Mouse (Mus musculus) kidney, embryonic 16.5 days (tissue): ENCODE data around the gene Asphd2. TPM values are rescaled to one million over a fixed set of nuclear protein-coding genes. Genes with fewer than 3 reads are reported as not detected.

ENCODE experiments used
- ATAC-seq: fragments of 200-750 bp; cut with Nextera tagmentation; 2 replicates; pipeline ENCODE4 v1.8.0; 2017; ENCODE audit warnings: moderate TSS enrichment; ENCODE audit not compliant: low FRiP score, low TSS enrichment
- H3K27ac ChIP-seq: fragments of 300-500 bp; sonication (generic); 2 replicates; pipeline ENCODE4 v1.5.1; 2014; ENCODE audit warnings: low read length
- H3K27me3 ChIP-seq: fragments of 300-500 bp; sonication (generic); 2 replicates; pipeline ENCODE4 v1.6.1; 2014; ENCODE audit warnings: low read length, control low read depth, mixed read lengths; ENCODE audit not compliant: insufficient read depth
- H3K36me3 ChIP-seq: fragments of 300-500 bp; sonication (generic); 2 replicates; pipeline ENCODE4 v1.6.1; 2014; ENCODE audit warnings: low read length, control low read depth, mixed read lengths; ENCODE audit not compliant: insufficient read depth
- H3K4me1 ChIP-seq: fragments of 300-500 bp; sonication (generic); 2 replicates; pipeline ENCODE4 v1.6.1; 2014; ENCODE audit warnings: low read length, control low read depth, mixed read lengths; ENCODE audit not compliant: insufficient read depth
- H3K4me2 ChIP-seq: fragments of 300-500 bp; sonication (generic); replicated peaks from 2 replicates; pipeline ENCODE4 v1.6.1; 2014; ENCODE audit warnings: low read depth, low read length
- H3K4me3 ChIP-seq: fragments of 300-500 bp; sonication (generic); 2 replicates; pipeline ENCODE4 v1.5.1; 2014; ENCODE audit warnings: mild to moderate bottlenecking, low read length
- H3K9ac ChIP-seq: fragments of 300-500 bp; sonication (generic); replicated peaks from 2 replicates; pipeline ENCODE4 v1.6.1; 2014; ENCODE audit warnings: low read length
- H3K9me3 ChIP-seq: fragments of 300-500 bp; sonication (generic); 2 replicates; pipeline ENCODE4 v1.6.1; 2016; ENCODE audit warnings: low read length, control low read depth
- WGBS: fragments of 180-500 bp; shearing (Covaris S2); extraction: QIAGEN DNeasy Blood & Tissue Kit; methylation state at CpG from one replicate; pipeline ENCODE4 v1.1.7; 2014; 5-methylcytosine and 5-hydroxymethylcytosine counted together
- polyA plus RNA-seq: library from polyadenylated mRNA; unstranded; fragments of >200 nt; fragmentation: Nextera tagmentation; extraction: Ambion mirVana; gene quantifications from 2 replicates; pipeline ENCODE4 v1.2.1, GENCODE M21; 2015

Asphd2 gene
- polyA plus RNA-seq, 1 experiment from 2014 or later: 4.9 TPM

DNA sequence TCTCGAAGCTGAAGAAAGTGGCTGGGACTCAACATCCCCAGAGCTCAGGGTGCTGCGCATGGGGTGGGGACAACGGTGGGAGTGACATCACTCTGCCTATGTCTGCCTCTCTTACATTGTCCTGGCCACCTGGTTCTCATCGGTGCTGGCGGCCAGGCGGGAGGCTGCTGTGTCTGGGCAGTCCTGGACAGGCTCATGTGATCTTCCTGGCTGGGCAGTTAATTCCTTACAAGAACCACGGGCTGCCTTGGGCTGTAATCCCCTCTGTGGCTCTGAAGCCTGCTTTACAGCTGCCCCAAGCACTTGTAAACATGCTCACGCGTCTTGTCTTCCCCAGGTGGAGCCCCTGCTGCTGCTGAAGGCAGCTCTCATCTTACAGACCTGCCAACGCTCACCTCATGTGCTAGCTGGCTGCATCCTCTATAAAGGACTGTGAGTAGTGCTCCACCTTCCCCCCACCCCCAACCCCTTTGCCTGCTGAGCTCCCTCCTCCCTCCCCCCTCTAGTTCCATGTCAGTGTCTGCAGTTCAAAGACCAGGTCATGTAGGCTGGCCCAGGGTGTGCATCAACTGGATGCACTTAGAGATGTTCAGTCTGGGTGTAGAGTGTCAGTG is 30.4 kb downstream of the Asphd2 start:
- no peak overlapping the region for H3K4me3 ChIP-seq
- WGBS: 70% methylated on average over 10 of the region's 10 CpGs
- H3K9ac ChIP-seq: no peak overlapping the region
- H3K4me2 ChIP-seq: no peak overlapping the region
- H3K27ac ChIP-seq: no peak overlapping the region
- no peaks in the 10 kb centered on the region for H3K27me3 ChIP-seq
- H3K4me1 ChIP-seq: no peaks in the 10 kb centered on the region
- ATAC-seq: no peak
- H3K36me3 ChIP-seq: peaks cover 42% of the 10 kb centered on the region
- no peaks in the 10 kb centered on the region; the same call in 1 of the 2 replicates for H3K9me3 ChIP-seq

GRCm38 (mm10) chr5:112360077-112360476 is 34.6 kb downstream of the Asphd2 start:
- ATAC-seq: no peak
- Histone ChIP-seq H3K27ac (no peak overlapping the region), H3K4me1 (no peaks in the 10 kb centered on the region), H3K27me3 (no peaks in the 10 kb centered on the region), H3K4me3 (no peak overlapping the region), H3K4me2 (no peak overlapping the region), H3K36me3 (peaks cover 42% of the 10 kb centered on the region), H3K9me3 (no peaks in the 10 kb centered on the region; the same call in 1 of the 2 replicates), H3K9ac (no peak overlapping the region)
- WGBS: 86% methylated on average over 3 of the region's 3 CpGs

DNA sequence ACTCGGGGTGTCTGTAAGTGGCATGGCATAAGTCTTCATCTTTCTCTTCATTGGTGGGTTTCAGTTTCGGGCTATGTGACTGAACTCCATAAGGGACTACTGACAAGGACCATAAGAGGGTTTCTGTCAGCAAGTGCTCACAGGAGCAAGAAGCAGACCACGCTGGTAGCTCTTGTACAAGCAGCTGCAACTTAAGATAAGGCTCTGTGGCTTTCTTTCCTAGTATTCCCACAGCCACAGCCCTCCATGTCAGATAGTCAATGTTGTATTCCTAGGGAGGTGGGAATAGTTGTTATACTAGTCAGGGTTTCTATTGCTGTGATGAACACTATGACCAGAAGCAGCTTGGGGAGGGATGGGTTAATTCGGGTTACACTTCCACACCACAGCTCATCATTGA is 35.1 kb downstream of the Asphd2 start:
- no peak overlapping the region for H3K4me2 ChIP-seq
- H3K9me3 ChIP-seq: no peaks in the 10 kb centered on the region; the same call in 1 of the 2 replicates
- H3K27me3 ChIP-seq: no peaks in the 10 kb centered on the region
- H3K36me3 ChIP-seq: peaks cover 40% of the 10 kb centered on the region
- no peak for ATAC-seq
- H3K4me3 ChIP-seq: no peak overlapping the region
- no peaks in the 10 kb centered on the region for H3K4me1 ChIP-seq
- 92% methylated on average over 4 of the region's 4 CpGs for WGBS
- H3K27ac ChIP-seq: no peak overlapping the region
- no peak overlapping the region for H3K9ac ChIP-seq

GRCm38 (mm10) chr5:112356322-112356721 is 38.3 kb downstream of the Asphd2 start:
- no peaks in the 10 kb centered on the region for H3K27me3 ChIP-seq
- no peak for ATAC-seq
- WGBS: 86% methylated on average over 9 of the region's 9 CpGs
- H3K4me2 ChIP-seq: no peak overlapping the region
- no peak overlapping the region for H3K4me3 ChIP-seq
- no peak overlapping the region for H3K9ac ChIP-seq
- peaks cover 28% of the 10 kb centered on the region for H3K36me3 ChIP-seq
- no peaks in the 10 kb centered on the region for H3K4me1 ChIP-seq
- H3K27ac ChIP-seq: no peak overlapping the region
- H3K9me3 ChIP-seq: no peaks in the 10 kb centered on the region

GRCm38 (mm10) chr5:112355910-112356309 is 38.8 kb downstream of the Asphd2 start, which contains the start of gene Gm6583:
Gene Gm6583, minus strand, starts transcription at chr5:112356033.
- Histone ChIP-seq H3K9me3 (no peaks in the 10 kb centered on the region), H3K4me2 (no peak within 1 kb of the TSS), H3K9ac (no peak within 1 kb of the TSS), H3K36me3 (peaks cover 31% of the 10 kb centered on the region), H3K27me3 (no peaks in the 10 kb centered on the region), H3K27ac (no peak within 1 kb of the TSS), H3K4me3 (no peak within 1 kb of the TSS), H3K4me1 (no peaks in the 10 kb centered on the region)
- ATAC-seq: no peak
- WGBS: 63% methylated on average over 13 of the region's 13 CpGs

DNA sequence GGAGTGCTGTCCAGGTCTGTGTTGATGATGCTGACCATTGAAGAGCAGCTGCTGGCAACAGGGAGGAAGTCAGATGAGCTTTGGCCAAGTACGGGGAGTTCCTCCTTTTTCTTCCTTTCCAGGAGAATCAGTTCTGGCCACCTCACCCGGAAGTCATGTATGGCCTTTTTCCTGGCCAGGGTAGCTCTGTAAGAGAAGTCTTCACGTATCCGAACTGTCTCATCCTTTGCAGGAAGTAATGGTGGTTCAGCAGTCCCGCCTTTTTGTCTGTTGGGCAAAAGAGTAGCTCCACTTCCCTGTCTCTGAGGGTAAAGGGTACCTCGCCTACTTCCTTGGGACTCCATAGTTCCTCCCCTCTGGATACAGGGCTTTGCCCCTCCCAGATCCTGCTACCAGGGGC is 39.2 kb downstream of the Asphd2 start:
- Histone ChIP-seq H3K4me2 (no peak overlapping the region), H3K9me3 (no peaks in the 10 kb centered on the region), H3K36me3 (peaks cover 35% of the 10 kb centered on the region), H3K4me3 (no peak overlapping the region), H3K27me3 (no peaks in the 10 kb centered on the region), H3K9ac (no peak overlapping the region), H3K4me1 (no peaks in the 10 kb centered on the region), H3K27ac (no peak overlapping the region)
- 82% methylated on average over 6 of the region's 6 CpGs for WGBS
- ATAC-seq: no peak

- Histone ChIP-seq H3K4me1 (peaks cover 4% of the 10 kb centered on the region; the same call in 1 of the 2 replicates), H3K9ac (no peak overlapping the region), H3K4me2 (no peak overlapping the region), H3K27me3 (no peaks in the 10 kb centered on the region), H3K27ac (no peak overlapping the region), H3K9me3 (no peaks in the 10 kb centered on the region), H3K4me3 (no peak overlapping the region), H3K36me3 (peaks cover 26% of the 10 kb centered on the region)
- WGBS: 91% methylated on average over 8 of the region's 8 CpGs
- ATAC-seq: no peak
Measured at GRCm38 (mm10) chr5:112349169-112349568, 45.5 kb downstream of the Asphd2 start.

GRCm38 (mm10) chr5:112346211-112346965 is 48.3 kb downstream of the Asphd2 start:
- H3K9ac ChIP-seq: no peak overlapping the region
- peaks cover 22% of the 10 kb centered on the region for H3K4me1 ChIP-seq
- no peaks in the 10 kb centered on the region for H3K27me3 ChIP-seq
- no peak overlapping the region for H3K27ac ChIP-seq
- H3K9me3 ChIP-seq: no peaks in the 10 kb centered on the region
- no peak overlapping the region for H3K4me3 ChIP-seq
- peaks cover 20% of the 10 kb centered on the region for H3K36me3 ChIP-seq
- WGBS: 87% methylated on average over 16 of the region's 16 CpGs
- ATAC-seq: no peak
- no peak overlapping the region for H3K4me2 ChIP-seq

GRCm38 (mm10) chr5:112344092-112344960 is 50.3 kb downstream of the Asphd2 start:
- Histone ChIP-seq H3K27ac (no peak overlapping the region), H3K27me3 (no peaks in the 10 kb centered on the region), H3K9me3 (no peaks in the 10 kb centered on the region), H3K4me1 (peaks cover 22% of the 10 kb centered on the region), H3K4me2 (no peak overlapping the region), H3K36me3 (peaks cover 7% of the 10 kb centered on the region), H3K4me3 (no peak overlapping the region), H3K9ac (no peak overlapping the region; the same call in 1 of the 2 replicates)
- 79% methylated on average over 6 of the region's 6 CpGs for WGBS
- no peak for ATAC-seq
